Mouse (Mus musculus) T-helper 2 cell (primary cell): ENCODE measurements around the gene Alcam.

Source experiments
- in situ Hi-C: fragments of 300-600 bp; cut with MboI, MseI; formaldehyde crosslinking; loops from one replicate; pipeline ENCODE4 v1.15.1; 2025; ENCODE audit warnings: high pct_unique_total_duplicates

Alcam gene

DNA sequence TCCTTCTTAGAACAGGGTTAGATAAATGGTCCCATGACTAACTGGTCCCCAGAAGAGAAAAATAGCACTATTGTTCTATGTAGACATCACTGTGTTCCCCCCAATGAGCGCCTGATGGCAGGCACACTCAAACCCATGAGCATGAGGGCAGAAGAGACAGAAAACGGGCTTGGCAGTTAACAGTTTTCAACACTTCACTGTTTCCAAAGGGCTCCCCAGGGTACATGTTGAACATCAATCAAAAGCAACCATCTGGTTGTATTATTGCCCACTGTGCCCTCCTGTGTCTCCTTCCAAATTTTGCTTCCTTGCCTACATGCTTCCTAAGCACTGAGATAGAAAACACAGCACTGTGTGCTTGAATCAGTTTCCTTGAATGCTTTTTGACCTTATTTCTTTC is 173.7 kb downstream of the Alcam start:
- in situ Hi-C loops: no loop called here

DNA sequence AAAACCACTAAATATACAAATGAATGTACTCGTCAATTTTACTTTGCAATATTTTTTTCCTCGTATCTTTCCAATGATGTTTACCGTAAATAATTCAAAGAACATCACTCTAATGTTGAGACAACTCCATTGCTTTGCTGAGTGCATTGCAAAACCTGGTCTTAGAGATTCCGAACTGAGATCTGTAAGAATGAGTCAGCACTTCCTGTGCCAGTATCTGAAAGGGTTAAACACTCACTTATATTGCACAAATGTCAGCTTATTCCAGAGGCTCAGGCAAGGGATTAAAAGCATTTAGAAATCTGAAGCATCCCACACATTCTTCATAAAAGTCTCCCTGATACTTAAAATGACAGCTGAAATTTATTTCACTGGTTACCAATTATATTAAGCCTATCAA is 188.8 kb downstream of the Alcam start:
- in situ Hi-C loops: no loop called here

DNA sequence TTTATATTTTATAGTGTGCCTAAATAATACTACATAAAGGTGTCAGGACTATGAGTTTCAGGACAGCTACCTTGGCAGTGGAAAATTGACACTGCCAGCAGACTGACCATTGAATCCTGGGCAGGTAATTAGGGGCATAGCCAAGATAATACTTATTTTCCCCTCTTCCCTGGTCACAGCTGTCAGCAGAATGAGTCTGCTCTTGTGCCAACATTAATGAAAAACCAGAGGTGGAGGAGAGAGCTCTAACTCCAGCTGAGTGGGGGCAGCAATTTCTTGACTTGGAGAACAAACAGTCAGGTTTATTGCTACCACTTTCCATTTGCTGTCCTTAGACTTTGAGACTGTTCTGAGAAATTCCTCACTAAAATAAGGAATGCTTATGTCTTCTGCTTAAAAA is 190.1 kb downstream of the Alcam start:
- in situ Hi-C loops: no loop called here

- in situ Hi-C loops: no loop called here
Observed at GRCm38 (mm10) chr16:52262582-52262981, 191.3 kb downstream of the Alcam start.

DNA sequence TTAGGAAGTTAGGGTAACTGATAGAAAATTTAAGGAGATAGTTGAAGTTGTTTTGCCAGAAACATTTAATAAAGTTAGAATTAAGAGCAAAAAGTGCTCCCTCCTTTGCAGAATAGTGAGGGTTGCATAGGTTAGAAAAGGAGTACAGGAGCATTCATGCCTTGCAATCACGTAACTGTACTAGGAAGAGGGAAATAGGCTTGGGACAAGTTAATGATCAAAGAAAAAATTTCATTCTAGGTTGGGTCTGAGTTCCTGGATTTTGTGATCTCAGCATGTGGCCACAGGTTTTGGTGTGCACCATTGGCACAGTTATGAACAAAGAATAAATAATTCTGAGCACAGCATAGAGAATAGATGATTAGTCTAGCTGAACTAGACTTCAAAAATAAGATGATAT is 192.1 kb downstream of the Alcam start:
- in situ Hi-C loops: no loop called here

DNA sequence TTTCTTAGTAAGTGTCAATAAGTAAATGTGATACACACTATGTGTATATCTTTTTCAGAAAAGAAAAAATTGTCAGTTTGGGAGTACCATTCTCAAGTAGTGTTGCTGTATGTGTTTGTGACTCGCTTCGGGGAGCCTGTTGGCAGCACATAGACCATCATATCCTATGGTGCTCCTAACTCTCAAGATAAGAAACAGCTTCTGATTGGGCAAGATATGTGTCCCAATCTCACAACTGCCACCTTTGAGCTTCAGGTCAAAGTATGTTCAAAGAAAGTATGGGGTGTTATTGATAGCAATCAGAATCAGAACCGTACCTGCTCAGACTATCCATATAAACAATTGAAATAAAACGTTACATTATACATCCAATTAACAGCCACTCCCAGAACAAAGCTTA is 202.9 kb downstream of the Alcam start:
- in situ Hi-C loops: no loop called here

- in situ Hi-C loops: no loop called here
Observed at GRCm38 (mm10) chr16:52250196-52250595, 203.7 kb downstream of the Alcam start.

GRCm38 (mm10) chr16:52243421-52243973 is 210.4 kb downstream of the Alcam start:
- in situ Hi-C loops: no loop called here

DNA sequence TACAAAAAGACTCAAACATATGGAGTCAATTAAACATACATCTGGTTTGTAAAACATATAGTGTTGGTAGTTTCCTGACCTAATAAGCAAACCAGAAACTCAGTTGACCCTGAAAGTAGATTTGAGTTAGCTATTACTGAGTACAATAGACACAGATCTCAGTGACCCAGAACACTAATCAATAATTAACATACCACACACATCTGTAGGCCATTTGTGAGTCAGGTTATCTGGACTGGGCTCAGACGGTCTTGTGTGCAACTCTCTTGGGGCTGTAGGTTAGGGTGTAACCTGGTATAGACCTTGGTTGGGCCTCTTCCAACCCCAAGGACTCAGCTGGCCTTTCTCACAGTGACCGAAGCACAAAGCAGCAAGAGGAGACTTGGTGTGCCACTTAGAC is 211.7 kb downstream of the Alcam start:
- in situ Hi-C loops: no loop called here

GRCm38 (mm10) chr16:52229930-52230329 is 223.9 kb downstream of the Alcam start:
- in situ Hi-C loops: loop anchor here (10.0 kb wide), 1 partner anchor 205 kb away; no protein-coding TSS in a partner anchor

DNA sequence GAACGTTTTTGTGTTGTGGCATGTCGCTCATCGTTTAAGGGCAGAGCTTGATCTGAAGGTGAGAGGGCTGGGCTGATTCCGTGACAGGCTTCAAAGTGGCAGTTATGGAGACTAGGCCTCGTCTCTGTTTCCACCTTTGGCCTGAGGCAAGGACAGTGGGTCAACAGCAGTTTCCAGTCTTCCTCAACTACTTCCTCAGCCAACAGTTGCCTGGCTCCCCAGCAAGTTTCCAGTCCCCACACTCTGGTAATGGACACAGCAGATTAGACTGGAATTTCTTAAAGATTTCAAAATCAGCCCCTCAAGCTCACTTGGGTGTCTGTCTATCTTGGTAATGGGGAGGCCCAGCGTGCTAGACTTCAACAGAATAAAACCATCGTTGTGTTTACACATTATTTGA is 224.4 kb downstream of the Alcam start:
- in situ Hi-C loops: loop anchor here (10.0 kb wide), 1 partner anchor 205 kb away; no protein-coding TSS in a partner anchor

DNA sequence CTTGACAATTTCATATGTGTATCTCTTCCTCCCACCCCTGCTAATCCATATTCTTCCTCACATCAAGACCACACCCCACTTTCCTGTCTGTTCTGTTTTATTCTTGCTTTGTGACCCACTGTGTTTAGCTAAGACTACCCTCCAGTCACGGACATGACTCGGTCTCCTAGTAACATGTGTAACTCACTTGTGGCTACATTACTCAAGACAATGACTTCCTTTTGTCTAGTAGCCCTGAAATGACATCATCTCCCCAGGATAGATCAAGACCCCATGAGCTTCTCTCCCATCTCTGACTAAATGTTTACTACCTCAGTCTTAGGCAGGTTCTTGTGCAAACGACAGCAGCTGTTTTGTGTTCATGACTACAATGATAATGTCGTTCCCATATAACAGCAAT is 231.0 kb downstream of the Alcam start:
- in situ Hi-C loops: loop anchor here (10.0 to 25.0 kb wide), 2 partner anchors 212 to 1386 kb away; no protein-coding TSS in a partner anchor

GRCm38 (mm10) chr16:52219069-52219468 is 234.8 kb downstream of the Alcam start:
- in situ Hi-C loops: loop anchor here (25.0 kb wide), 1 partner anchor 1382 kb away; no protein-coding TSS in a partner anchor

DNA sequence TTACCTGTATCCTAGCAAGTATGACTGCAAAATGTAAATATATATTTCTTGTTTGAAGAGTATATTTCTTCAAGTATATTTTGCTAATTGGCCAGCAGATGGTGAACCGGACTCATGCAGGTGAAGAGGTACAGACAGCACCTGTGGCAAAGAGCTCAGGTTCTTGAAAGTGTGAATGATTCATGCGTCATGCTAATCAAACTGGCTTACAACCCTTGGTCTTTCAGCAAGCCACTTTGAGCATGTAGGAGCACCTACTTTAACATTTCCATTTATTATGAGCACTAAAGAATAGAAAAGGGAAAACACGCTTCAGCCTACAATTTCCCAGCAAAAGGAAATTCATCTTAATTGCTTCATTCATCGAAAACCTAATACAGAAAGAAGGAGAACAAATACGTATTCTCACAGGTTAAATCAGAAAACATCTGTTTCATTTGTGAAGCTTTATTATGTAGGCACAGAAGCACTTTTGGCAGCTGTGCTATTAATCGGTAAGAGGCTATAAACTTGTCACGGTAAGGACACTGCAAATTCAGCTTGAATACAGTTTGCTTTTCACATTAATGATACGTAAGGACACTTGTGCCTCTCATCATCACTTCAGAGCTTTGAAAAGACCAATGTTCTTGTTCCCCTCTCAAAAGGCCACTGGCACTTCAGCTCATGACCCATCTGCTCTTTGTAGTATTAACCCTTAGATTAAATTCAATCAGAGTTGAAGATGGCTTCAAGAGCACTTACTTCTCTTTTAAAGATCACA is 242.8 kb downstream of the Alcam start:
- in situ Hi-C loops: loop anchor here (25.0 kb wide), 1 partner anchor 1374 kb away; no protein-coding TSS in a partner anchor

DNA sequence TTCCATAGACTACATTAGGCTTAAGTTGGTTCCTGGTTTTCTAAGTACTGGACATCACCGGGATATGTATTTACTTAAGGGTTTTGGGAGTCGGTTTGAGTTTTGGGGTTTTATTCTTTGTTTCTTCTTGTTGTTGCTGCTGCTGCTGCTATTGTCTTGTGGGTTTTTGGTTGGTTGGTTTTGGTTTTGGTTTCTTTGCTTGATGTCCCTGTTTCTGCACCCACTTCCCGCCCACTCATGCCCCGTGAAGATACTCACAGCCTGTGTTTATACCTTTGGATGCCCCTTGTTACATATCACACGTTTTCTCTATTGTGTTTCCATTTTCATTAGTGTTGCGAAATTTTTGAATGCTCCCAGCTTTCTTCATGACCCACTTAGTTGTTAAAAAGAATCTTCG is 253.8 kb downstream of the Alcam start:
- in situ Hi-C loops: loop anchor here (25.0 kb wide), 1 partner anchor 1363 kb away; no protein-coding TSS in a partner anchor
